Mouse (Mus musculus) liver, adult 2 months (tissue): ENCODE measurements around the gene Cops6. TPM values are rescaled to one million over a fixed set of nuclear protein-coding genes. Genes with fewer than 3 reads are reported as not detected.

ENCODE experiments used
- DNase-seq: peaks from one replicate; pipeline ENCODE4 v3.0.0-alpha.2; 2011; ENCODE audit warnings: low read depth, low spot score; ENCODE audit errors: extremely low read depth
- H3K27ac ChIP-seq: fragments of 200-500 bp; replicated peaks from 2 replicates; pipeline ENCODE4 v1.5.1; 2012; ENCODE audit warnings: low read depth, mild to moderate bottlenecking, control low read depth, inconsistent platforms, low read length; ENCODE audit not compliant: insufficient read depth
- H3K27me3 ChIP-seq: fragments of 200-500 bp; 2 replicates; pipeline ENCODE4 v1.6.1; 2012; ENCODE audit warnings: mild to moderate bottlenecking, moderate library complexity, low read length, inconsistent platforms; ENCODE audit not compliant: control insufficient read depth, insufficient read depth
- H3K36me3 ChIP-seq: fragments of 200-500 bp; 2 replicates; pipeline ENCODE4 v1.6.1; 2012; ENCODE audit warnings: low read length, inconsistent platforms; ENCODE audit not compliant: control insufficient read depth, insufficient read depth
- H3K4me1 ChIP-seq: fragments of 200-500 bp; 2 replicates; pipeline ENCODE4 v1.6.1; 2011; ENCODE audit warnings: low read length; ENCODE audit not compliant: control insufficient read depth, insufficient read depth
- H3K4me3 ChIP-seq: fragments of 200-500 bp; 2 replicates; pipeline ENCODE4 v1.5.1; 2011; ENCODE audit warnings: low read depth, mild to moderate bottlenecking, control low read depth, low read length, moderate library complexity; ENCODE audit not compliant: insufficient read depth
- H3K79me2 ChIP-seq: fragments of 200-500 bp; 2 replicates; pipeline ENCODE4 v1.6.1; 2012; ENCODE audit warnings: inconsistent platforms, mild to moderate bottlenecking, low read length, moderate library complexity; ENCODE audit not compliant: control insufficient read depth, insufficient read depth
- H3K9ac ChIP-seq: fragments of 200-500 bp; 2 replicates; pipeline ENCODE4 v1.6.1; 2012; ENCODE audit warnings: low read depth, mild to moderate bottlenecking, control low read depth, inconsistent platforms, low read length
- CTCF ChIP-seq: fragments of 200-500 bp; IDR thresholded peaks from 2 replicates; pipeline ENCODE4 v1.5.1; 2011; ENCODE audit warnings: low read depth, low read length, control low read depth
- POLR2A ChIP-seq: fragments of 200-500 bp; IDR thresholded peaks from 2 replicates; pipeline ENCODE4 v1.6.1; 2011; ENCODE audit warnings: low read length, control low read depth; ENCODE audit not compliant: insufficient read depth; ENCODE audit errors: extremely low read depth
- WGBS: fragments of 180-500 bp; shearing (Covaris S2); methylation state at CpG from one replicate; pipeline ENCODE4 v1.1.7; 2018; 5-methylcytosine and 5-hydroxymethylcytosine counted together
- polyA plus RNA-seq: library from polyadenylated mRNA; depleted of rRNA; stranded (reverse); fragments of >200 nt; gene quantifications from 2 replicates; pipeline ENCODE4 v1.2.3, GENCODE M21; 2012; rRNA removed
- total RNA-seq: library from RNA; depleted of rRNA; stranded (reverse); fragments of >200 nt; gene quantifications from 2 replicates; pipeline ENCODE4 v1.2.3, GENCODE M21; 2014; rRNA removed

Gene Cops6
- total and polyA plus RNA-seq, 2 experiments = 61.9 to 109 TPM

DNA sequence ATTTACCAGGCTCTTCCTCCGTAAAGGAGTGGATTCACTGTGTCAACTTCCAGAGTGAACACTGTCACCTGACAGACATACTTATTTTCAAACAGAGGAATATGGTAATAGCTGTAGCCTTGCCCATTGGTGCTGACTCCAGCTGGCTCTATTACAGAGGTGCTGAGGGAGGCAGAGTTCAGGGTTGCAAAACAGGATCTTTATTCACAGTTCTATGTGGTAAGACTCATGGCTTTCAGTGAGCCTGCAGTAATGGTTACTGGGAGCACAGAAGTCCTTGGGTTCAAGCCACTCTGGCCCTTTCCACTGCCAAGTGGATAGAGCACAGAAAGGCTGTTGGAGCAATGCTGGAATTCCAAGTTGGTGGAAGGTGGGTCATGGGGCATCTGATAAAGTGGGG, 46.4 kb downstream of the Cops6 start:
- Histone ChIP-seq H3K27me3 (no peaks in the 10 kb centered on the region), H3K4me1 (peaks cover 3% of the 10 kb centered on the region; the same call in 1 of the 2 replicates), H3K27ac (no peak overlapping the region), H3K4me3 (no peak overlapping the region), H3K79me2 (no peaks in the 10 kb centered on the region), H3K9ac (no peak overlapping the region), H3K36me3 (no peaks in the 10 kb centered on the region)
- DNase-seq = peak; percentile 93
- WGBS = 20% methylated on average over 1 of the region's 1 CpGs
- TF ChIP-seq POLR2A (no peak), CTCF (no peak)

DNA sequence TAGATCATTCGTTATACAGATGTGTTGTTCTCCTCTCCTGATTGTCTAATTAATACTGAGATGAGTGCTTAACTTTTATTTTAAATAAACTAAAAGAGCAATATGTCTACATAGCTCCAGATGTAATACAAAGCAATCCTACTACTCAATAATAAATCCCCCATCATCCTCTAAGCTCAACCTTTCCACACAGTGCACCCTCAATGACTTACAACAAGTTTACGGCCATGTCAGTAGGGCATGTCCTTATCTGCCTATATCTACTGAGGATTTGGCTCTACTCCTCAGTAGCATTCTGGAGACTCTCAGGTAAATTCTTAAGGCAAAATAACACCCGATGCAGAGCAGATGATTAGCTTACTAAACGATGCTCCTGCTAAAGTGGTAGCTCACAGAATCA, 47.0 kb downstream of the Cops6 start:
- Histone ChIP-seq H3K79me2 (no peaks in the 10 kb centered on the region), H3K4me1 (peaks cover 3% of the 10 kb centered on the region; the same call in 1 of the 2 replicates), H3K36me3 (no peaks in the 10 kb centered on the region), H3K27ac (no peak overlapping the region), H3K9ac (no peak overlapping the region), H3K4me3 (no peak overlapping the region), H3K27me3 (no peaks in the 10 kb centered on the region)
- no peak for TF ChIP-seq POLR2A
- TF ChIP-seq CTCF = no peak
- 82% methylated on average over 4 of the region's 4 CpGs for WGBS
- no peak for DNase-seq

Other genes starting within 250 kb of the Cops6 start
- gene Cyp3a13, start 239.5 kb upstream of the Cops6 start, total RNA-seq = 141 and 173 TPM in 2 replicates
- 22.9 and 28.6 TPM in 2 replicates for gene Cyp3a13, start 239.5 kb upstream of the Cops6 start, polyA plus RNA-seq
- gene Gjc3, start 198.0 kb upstream of the Cops6 start, total RNA-seq = 0.47 and 0.55 TPM in 2 replicates
- gene Gjc3, start 198.0 kb upstream of the Cops6 start, polyA plus RNA-seq = 0.18 and 0.44 TPM in 2 replicates
- gene Azgp1, start 179.6 kb upstream of the Cops6 start, total RNA-seq = 1,462 and 1,614 TPM in 2 replicates
- 1,097 and 1,209 TPM in 2 replicates for gene Azgp1, start 179.6 kb upstream of the Cops6 start, polyA plus RNA-seq
- gene Smok3a, start 139.8 kb upstream of the Cops6 start, total RNA-seq = not detected in 2 replicates
- gene Smok3a, start 139.8 kb upstream of the Cops6 start, polyA plus RNA-seq = not detected in 2 replicates
- gene Smok3b, start 139.6 kb upstream of the Cops6 start, total RNA-seq = 0.37 TPM in 1 of 2 replicates, not detected in the other
- not detected in 2 replicates for gene Smok3b, start 139.6 kb upstream of the Cops6 start, polyA plus RNA-seq
- gene Smok3c, start 107.9 kb upstream of the Cops6 start, total RNA-seq = not detected in 2 replicates
- not detected in 2 replicates for gene Smok3c, start 107.9 kb upstream of the Cops6 start, polyA plus RNA-seq
- gene Zkscan1, start 76.0 kb upstream of the Cops6 start, total RNA-seq = 22.2 and 24.3 TPM in 2 replicates
- 3.1 and 3.9 TPM in 2 replicates for gene Zkscan1, start 76.0 kb upstream of the Cops6 start, polyA plus RNA-seq
- gene Zscan21, start 44.2 kb upstream of the Cops6 start, total RNA-seq = 8.9 and 10.2 TPM in 2 replicates
- 6.0 and 6.8 TPM in 2 replicates for gene Zscan21, start 44.2 kb upstream of the Cops6 start, polyA plus RNA-seq
- 3.5 and 3.8 TPM in 2 replicates for gene Zfp113, start 5.3 kb upstream of the Cops6 start, total RNA-seq
- gene Zfp113, start 5.3 kb upstream of the Cops6 start, polyA plus RNA-seq = 3.6 and 4.2 TPM in 2 replicates
- gene Ap4m1, start 10.9 kb downstream of the Cops6 start, total RNA-seq = 9.6 and 12.3 TPM in 2 replicates
- gene Ap4m1, start 10.9 kb downstream of the Cops6 start, polyA plus RNA-seq = 9.1 and 14.8 TPM in 2 replicates
- 11.0 and 14.8 TPM in 2 replicates for gene Mcm7, start 11.4 kb downstream of the Cops6 start, total RNA-seq
- gene Mcm7, start 11.4 kb downstream of the Cops6 start, polyA plus RNA-seq = 9.7 and 12.4 TPM in 2 replicates
- 14.2 and 14.9 TPM in 2 replicates for gene Taf6, start 26.4 kb downstream of the Cops6 start, total RNA-seq
- 29.9 and 32.7 TPM in 2 replicates for gene Taf6, start 26.4 kb downstream of the Cops6 start, polyA plus RNA-seq
- 4.9 and 5.0 TPM in 2 replicates for gene Cnpy4, start 26.4 kb downstream of the Cops6 start, total RNA-seq
- gene Cnpy4, start 26.4 kb downstream of the Cops6 start, polyA plus RNA-seq = 1.3 and 1.7 TPM in 2 replicates
- 1.0 and 1.1 TPM in 2 replicates for gene Mblac1, start 33.2 kb downstream of the Cops6 start, total RNA-seq
- 2.1 and 2.7 TPM in 2 replicates for gene Mblac1, start 33.2 kb downstream of the Cops6 start, polyA plus RNA-seq
- not detected in 2 replicates for gene Nxpe5, start 64.8 kb downstream of the Cops6 start, total RNA-seq
- gene Nxpe5, start 64.8 kb downstream of the Cops6 start, polyA plus RNA-seq = 0.04 and 0.07 TPM in 2 replicates
- 99.9 and 105 TPM in 2 replicates for gene Lamtor4, start 94.4 kb downstream of the Cops6 start, total RNA-seq
- gene Lamtor4, start 94.4 kb downstream of the Cops6 start, polyA plus RNA-seq = 177 and 206 TPM in 2 replicates
- 3.1 and 3.2 TPM in 2 replicates for gene BC037034, start 103.0 kb downstream of the Cops6 start, total RNA-seq
- gene BC037034, start 103.0 kb downstream of the Cops6 start, polyA plus RNA-seq = 16.8 and 24.1 TPM in 2 replicates
- not detected in 2 replicates for gene Gal3st4, start 111.8 kb downstream of the Cops6 start, total RNA-seq
- not detected in 2 replicates for gene Gal3st4, start 111.8 kb downstream of the Cops6 start, polyA plus RNA-seq
- not detected in 2 replicates for gene Gm43720, start 118.9 kb downstream of the Cops6 start, total RNA-seq
- not detected in 2 replicates for gene Gm43720, start 118.9 kb downstream of the Cops6 start, polyA plus RNA-seq
- gene Gpc2, start 118.9 kb downstream of the Cops6 start, total RNA-seq = 0.09 TPM in 1 of 2 replicates, not detected in the other
- 0.15 and 0.18 TPM in 2 replicates for gene Gpc2, start 118.9 kb downstream of the Cops6 start, polyA plus RNA-seq
- gene Stag3, start 119.2 kb downstream of the Cops6 start, total RNA-seq = 0.07 and 0.09 TPM in 2 replicates
- 0.09 TPM in 1 of 2 replicates, not detected in the other for gene Stag3, start 119.2 kb downstream of the Cops6 start, polyA plus RNA-seq
- 0.92 and 0.94 TPM in 2 replicates for gene Pvrig, start 180.9 kb downstream of the Cops6 start, total RNA-seq
- 0.25 and 0.50 TPM in 2 replicates for gene Pvrig, start 180.9 kb downstream of the Cops6 start, polyA plus RNA-seq